Mouse (Mus musculus) liver, embryonic 14.5 days (tissue): ENCODE data around the gene Disp1. TPM values are rescaled to one million over a fixed set of nuclear protein-coding genes. Genes with fewer than 3 reads are reported as not detected.

ENCODE experiments used
- ATAC-seq: fragments of 200-750 bp; cut with Nextera tagmentation; 2 replicates; pipeline ENCODE4 v1.8.0; 2017; ENCODE audit warnings: moderate number of reproducible peaks, mild to moderate bottlenecking, moderate library complexity; ENCODE audit not compliant: insufficient read depth
- DNase-seq, 3 experiments: peaks; one replicate each; pipeline ENCODE4 v3.0.0-alpha.2; 2012 to 2013; ENCODE audit warnings: low read depth in 3 of 3, low spot score in 3 of 3
- H3K27ac ChIP-seq: fragments of 300-500 bp; sonication (generic); 2 replicates; pipeline ENCODE4 v1.5.1; 2014; ENCODE audit warnings: moderate library complexity, mild to moderate bottlenecking, control low read depth, inconsistent platforms
- H3K27me3 ChIP-seq: fragments of 300-500 bp; sonication (generic); 2 replicates; pipeline ENCODE4 v1.6.1; 2014; ENCODE audit warnings: mild to moderate bottlenecking, low read length, moderate library complexity; ENCODE audit not compliant: control insufficient read depth, insufficient read depth
- H3K36me3 ChIP-seq: fragments of 300-500 bp; sonication (generic); replicated peaks from 2 replicates; pipeline ENCODE4 v1.6.1; 2014; ENCODE audit warnings: low read depth; ENCODE audit not compliant: control insufficient read depth, insufficient read depth
- H3K4me1 ChIP-seq, 2 experiments: fragments of 200-500 bp in 1 of 2; fragments of 300-500 bp in 1 of 2; sonication (generic) in 1 of 2; replicated peaks; 2 replicates each; pipeline ENCODE4 v1.6.1; 2012 to 2014; ENCODE audit warnings: antibody characterized with exemption in 1 of 2, inconsistent platforms in 1 of 2, low read length in 1 of 2; ENCODE audit not compliant: control insufficient read depth in 2 of 2, insufficient read depth in 2 of 2
- H3K4me2 ChIP-seq: fragments of 300-500 bp; sonication (generic); 2 replicates; pipeline ENCODE4 v1.6.1; 2014; ENCODE audit warnings: low read depth, mild to moderate bottlenecking, control low read depth, moderate library complexity
- H3K4me3 ChIP-seq, 2 experiments: fragments of 200-500 bp in 1 of 2; fragments of 300-500 bp in 1 of 2; sonication (generic) in 1 of 2; 2 replicates each; pipeline ENCODE4 v1.5.1; 2012 to 2014; ENCODE audit warnings: low read depth in 2 of 2, low read length in 2 of 2, mild to moderate bottlenecking in 2 of 2, control low read depth in 1 of 2, inconsistent platforms in 1 of 2, moderate library complexity in 1 of 2; ENCODE audit not compliant: insufficient read depth in 1 of 2
- H3K9ac ChIP-seq: fragments of 300-500 bp; sonication (generic); replicated peaks from 2 replicates; pipeline ENCODE4 v1.6.1; 2014; ENCODE audit warnings: mild to moderate bottlenecking, control low read depth, moderate library complexity
- H3K9me3 ChIP-seq: fragments of 300-500 bp; sonication (generic); 2 replicates; pipeline ENCODE4 v1.6.1; 2016; ENCODE audit warnings: low read length, mixed read lengths; ENCODE audit not compliant: control insufficient read depth
- CTCF ChIP-seq: IDR thresholded peaks from 2 replicates; pipeline ENCODE4 v1.5.1; 2016; ENCODE audit warnings: antibody characterized with exemption, low read depth, control low read depth
- EP300 ChIP-seq: IDR thresholded peaks from 2 replicates; pipeline ENCODE4 v1.6.1; 2016; ENCODE audit warnings: antibody characterized with exemption, low read depth
- WGBS: fragments of 180-500 bp; shearing (Covaris S2); extraction: QIAGEN DNeasy Blood & Tissue Kit; methylation state at CpG from one replicate; pipeline ENCODE4 v1.1.7; 2014; ENCODE audit not compliant: insufficient replicate concordance; 5-methylcytosine and 5-hydroxymethylcytosine counted together
- polyA plus RNA-seq, 2 experiments: library from polyadenylated mRNA; depleted of rRNA in 1 of 2; stranded (reverse) in 1 of 2; unstranded in 1 of 2; fragments of >200 nt; fragmentation: Nextera tagmentation in 1 of 2; extraction: Ambion mirVana in 1 of 2; gene quantifications; 2 replicates each; pipeline versions ENCODE4 v1.2.1 to v1.2.3; 2012 to 2014

Disp1 gene
- polyA plus RNA-seq, 2 experiments, result 2.0 to 2.4 TPM

DNA sequence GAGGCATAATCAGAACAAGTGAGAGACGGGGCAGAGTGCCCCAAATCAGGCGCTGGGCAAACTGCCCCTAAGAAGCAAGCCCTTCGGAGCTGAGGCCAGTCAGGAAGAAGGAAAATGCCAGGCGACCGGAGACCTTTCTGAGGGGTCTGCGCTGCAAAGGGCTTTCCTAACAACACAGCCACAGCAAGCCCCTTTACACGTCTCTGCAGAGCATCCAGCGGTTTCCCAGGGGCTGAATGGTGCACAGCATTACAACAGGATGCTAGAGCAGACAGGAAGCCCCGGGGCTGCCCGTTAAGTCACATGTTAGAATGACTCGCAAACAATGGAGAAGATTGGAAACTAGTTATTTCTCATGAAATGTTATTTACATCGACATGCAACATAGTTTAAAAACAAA, 53.5 kb downstream of the Disp1 start:
- 46% methylated on average over 12 of the region's 12 CpGs for WGBS
- no peaks in the 10 kb centered on the region for H3K36me3 ChIP-seq
- ATAC-seq, result no peak
- H3K4me3 ChIP-seq, result no peak overlapping the region
- DNase-seq, result no peak
- H3K4me1 ChIP-seq, result 0 out of 4 replicates have a peak, but pooled peaks cover 0 to 2% of the 10 kb centered on the region in 2 experiments
- H3K9me3 ChIP-seq, result no peaks in the 10 kb centered on the region
- TF ChIP-seq CTCF (no peak), EP300 (no peak)
- no peak overlapping the region for H3K27ac ChIP-seq
- H3K9ac ChIP-seq, result no peak overlapping the region
- H3K4me2 ChIP-seq, result no peak overlapping the region
- no peaks in the 10 kb centered on the region for H3K27me3 ChIP-seq

DNA sequence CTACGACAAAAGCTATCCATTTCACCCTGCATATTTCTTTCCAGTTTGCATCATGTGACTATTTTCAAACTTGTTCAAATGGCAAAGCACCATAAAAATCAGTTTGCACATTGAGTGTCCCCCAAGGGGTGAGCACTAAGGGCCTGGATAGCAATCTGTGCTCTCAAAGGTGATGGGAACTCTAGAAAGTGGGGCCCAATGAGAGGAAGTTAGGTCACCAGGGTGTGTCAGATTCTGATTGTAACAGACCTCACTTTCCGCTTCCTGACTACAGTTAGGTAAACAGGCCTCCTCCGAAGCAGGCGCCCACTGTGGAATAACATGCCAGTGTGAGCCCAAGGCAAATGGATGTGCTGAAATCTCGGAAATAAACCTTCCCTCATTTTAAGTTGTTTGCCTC, 54.6 kb downstream of the Disp1 start:
- H3K9me3 ChIP-seq, result no peaks in the 10 kb centered on the region
- no peak overlapping the region for H3K9ac ChIP-seq
- TF ChIP-seq EP300 (no peak), CTCF (no peak)
- H3K27ac ChIP-seq, result no peak overlapping the region
- ATAC-seq, result no peak
- H3K4me3 ChIP-seq, result no peak overlapping the region
- DNase-seq, result no peak
- H3K4me2 ChIP-seq, result no peak overlapping the region
- H3K4me1 ChIP-seq, result 0 out of 4 replicates have a peak, but pooled peaks cover 0 to 2% of the 10 kb centered on the region in 2 experiments
- WGBS, result 71% methylated on average over 5 of the region's 5 CpGs
- no peaks in the 10 kb centered on the region for H3K27me3 ChIP-seq
- H3K36me3 ChIP-seq, result no peaks in the 10 kb centered on the region

- WGBS, result 72% methylated on average over 8 of the region's 8 CpGs
- DNase-seq (no peak), ATAC-seq (no peak)
- H3K4me1 ChIP-seq, result no peaks in the 10 kb centered on the region
- no peak overlapping the region for H3K4me3 ChIP-seq
- no peaks in the 10 kb centered on the region for H3K9me3 ChIP-seq
- no peaks in the 10 kb centered on the region for H3K27me3 ChIP-seq
- no peak overlapping the region for H3K27ac ChIP-seq
- H3K9ac ChIP-seq, result no peak overlapping the region
- H3K36me3 ChIP-seq, result no peaks in the 10 kb centered on the region
- TF ChIP-seq EP300 (no peak), CTCF (no peak)
- no peak overlapping the region for H3K4me2 ChIP-seq
Observed at GRCm38 (mm10) chr1:183164648-183165071, 56.7 kb downstream of the Disp1 start.

DNA sequence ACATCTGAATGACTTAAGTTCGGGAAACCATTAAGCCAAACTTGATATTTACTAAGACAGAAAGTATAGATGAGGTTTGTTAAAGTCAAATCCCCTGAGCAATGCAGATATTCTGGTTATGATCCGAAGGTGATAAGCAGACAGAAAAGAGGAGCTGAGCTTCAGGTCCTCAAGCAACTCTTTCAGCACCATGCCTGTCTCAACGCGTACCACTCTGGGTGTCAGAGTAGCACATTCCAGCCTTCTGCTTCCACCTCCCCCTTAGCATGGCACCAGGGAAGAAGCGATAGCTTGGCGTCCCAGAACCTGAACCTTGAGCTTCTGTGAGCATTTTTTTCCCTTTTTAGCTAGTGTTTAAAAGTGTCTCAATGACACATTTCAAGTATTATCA, 57.1 kb downstream of the Disp1 start:
- no peaks in the 10 kb centered on the region for H3K9me3 ChIP-seq
- no peak for TF ChIP-seq CTCF
- no peak for TF ChIP-seq EP300
- DNase-seq (no peak), ATAC-seq (no peak)
- no peaks in the 10 kb centered on the region for H3K27me3 ChIP-seq
- no peaks in the 10 kb centered on the region for H3K36me3 ChIP-seq
- no peak overlapping the region for H3K4me3 ChIP-seq
- WGBS, result 74% methylated on average over 6 of the region's 6 CpGs
- no peak overlapping the region for H3K4me2 ChIP-seq
- no peak overlapping the region for H3K9ac ChIP-seq
- H3K4me1 ChIP-seq, result no peaks in the 10 kb centered on the region
- H3K27ac ChIP-seq, result no peak overlapping the region

GRCm38 (mm10) chr1:183163512-183164189, 57.7 kb downstream of the Disp1 start:
- Histone ChIP-seq H3K9me3 (no peaks in the 10 kb centered on the region), H3K4me1 (no peaks in the 10 kb centered on the region), H3K4me3 (no peak overlapping the region), H3K9ac (no peak overlapping the region), H3K4me2 (no peak overlapping the region), H3K27ac (no peak overlapping the region), H3K27me3 (no peaks in the 10 kb centered on the region), H3K36me3 (no peaks in the 10 kb centered on the region)
- ATAC-seq (no peak), DNase-seq (no peak)
- 70% methylated on average over 5 of the region's 5 CpGs for WGBS
- no peak for TF ChIP-seq EP300
- TF ChIP-seq CTCF, result no peak
